Mouse (Mus musculus) olfactory bulb, adult 2 months (tissue): Measurements from ENCODE around the gene Rxrb.

ENCODE experiments used
- CTCF ChIP-seq: fragments of 200-500 bp; IDR thresholded peaks from 2 replicates; pipeline ENCODE4 v1.5.1; 2012; ENCODE audit warnings: low read depth, mild to moderate bottlenecking, low read length, moderate library complexity; ENCODE audit not compliant: insufficient read depth
- POLR2A ChIP-seq: fragments of 200-500 bp; IDR thresholded peaks from 2 replicates; pipeline ENCODE4 v1.6.1; 2012; ENCODE audit warnings: mild to moderate bottlenecking, low read depth, low read length, moderate library complexity; ENCODE audit not compliant: insufficient read depth

- TF ChIP-seq CTCF, result peak; percentile 59
- no peak for TF ChIP-seq POLR2A
These were observed 28.2 kb upstream of the Rxrb start for GRCm38 (mm10) chr17:34003426-34003825.
